Mouse (Mus musculus) spleen, adult 2 months (tissue): ENCODE results near the gene Pgm2l1.

Source experiments
- CTCF ChIP-seq: fragments of 200-500 bp; IDR thresholded peaks from 2 replicates; pipeline ENCODE4 v1.5.1; 2011; ENCODE audit warnings: mild to moderate bottlenecking, inconsistent platforms; ENCODE audit not compliant: insufficient read depth, insufficient read length, insufficient replicate concordance; ENCODE audit errors: extremely low read depth
- POLR2A ChIP-seq: fragments of 200-500 bp; IDR thresholded peaks from 2 replicates; pipeline ENCODE4 v1.6.1; 2011; ENCODE audit warnings: low read depth, low read length, inconsistent platforms

DNA sequence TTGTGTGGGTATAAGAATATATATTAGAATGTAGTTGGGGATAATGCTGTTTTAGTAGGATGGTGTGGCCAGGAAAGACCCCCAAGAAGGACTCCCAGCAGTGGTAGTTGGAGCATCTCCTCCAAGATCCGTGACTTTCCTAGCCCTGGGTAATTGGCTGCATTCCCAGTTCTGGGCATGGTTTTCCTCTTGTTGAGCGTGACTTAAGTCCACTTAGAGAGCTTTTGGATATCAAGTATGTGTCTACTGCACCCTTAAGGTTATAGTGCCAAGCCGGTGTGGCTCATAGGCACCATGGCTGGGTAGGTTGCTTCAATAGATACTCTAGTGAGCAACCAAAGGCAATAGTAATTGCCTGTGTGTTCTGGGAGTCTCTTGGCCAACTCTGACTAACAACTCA is 96.5 kb downstream of the Pgm2l1 start:
- no peak for TF ChIP-seq POLR2A
- no peak for TF ChIP-seq CTCF
